Mouse (Mus musculus): ENCODE measurements around the gene Fam110a.

Fam110a gene

DNA sequence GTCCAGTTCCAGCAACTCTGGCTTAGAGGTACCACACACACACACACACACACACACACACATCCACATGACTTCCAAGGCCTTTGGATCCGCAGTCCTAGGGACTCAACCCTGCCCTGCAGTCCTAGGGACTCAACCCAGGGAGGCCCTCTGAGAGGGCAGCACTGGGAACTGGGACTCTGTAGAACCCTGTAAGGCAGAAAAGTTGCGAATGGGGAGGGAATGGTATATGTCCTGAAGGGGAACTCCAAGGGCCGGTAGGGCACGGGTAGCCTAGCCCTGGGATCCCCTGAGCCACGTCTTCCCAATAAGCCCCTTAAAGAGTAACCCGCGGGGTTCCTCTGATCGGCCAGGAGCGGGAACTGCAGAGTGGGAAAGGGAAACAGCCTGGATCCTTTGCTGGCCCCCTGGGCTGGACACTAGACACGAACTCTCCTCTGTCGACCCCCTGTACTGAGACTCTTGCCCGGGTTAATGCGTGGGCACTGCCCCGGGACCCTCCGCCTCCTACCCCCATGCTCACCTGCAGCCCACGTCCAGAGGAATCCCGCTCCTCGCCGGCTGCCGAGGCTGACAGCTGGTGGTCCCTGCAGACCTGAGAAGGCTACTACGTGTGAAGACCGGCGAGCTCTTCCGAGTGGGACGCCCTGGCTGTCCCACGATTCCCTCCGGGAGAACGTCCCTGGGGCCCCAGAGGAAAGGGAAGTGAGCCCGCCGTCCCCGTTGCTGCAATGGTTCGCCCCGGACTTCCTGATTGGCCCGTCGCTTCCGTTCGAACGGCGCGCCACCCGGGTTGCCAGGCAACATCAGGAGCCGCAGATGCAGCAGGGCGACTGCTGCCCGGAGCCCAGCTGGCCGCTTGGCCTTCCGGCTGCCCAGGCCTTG is at the start of gene Fam110a:
Gene Fam110a (minus strand): TSS at position 750 of the 885 bp plus-strand sequence.
- DNase-seq (ENCODE audit: low spot score in 2 of 2) = peak; percentile 89 to 90

DNA sequence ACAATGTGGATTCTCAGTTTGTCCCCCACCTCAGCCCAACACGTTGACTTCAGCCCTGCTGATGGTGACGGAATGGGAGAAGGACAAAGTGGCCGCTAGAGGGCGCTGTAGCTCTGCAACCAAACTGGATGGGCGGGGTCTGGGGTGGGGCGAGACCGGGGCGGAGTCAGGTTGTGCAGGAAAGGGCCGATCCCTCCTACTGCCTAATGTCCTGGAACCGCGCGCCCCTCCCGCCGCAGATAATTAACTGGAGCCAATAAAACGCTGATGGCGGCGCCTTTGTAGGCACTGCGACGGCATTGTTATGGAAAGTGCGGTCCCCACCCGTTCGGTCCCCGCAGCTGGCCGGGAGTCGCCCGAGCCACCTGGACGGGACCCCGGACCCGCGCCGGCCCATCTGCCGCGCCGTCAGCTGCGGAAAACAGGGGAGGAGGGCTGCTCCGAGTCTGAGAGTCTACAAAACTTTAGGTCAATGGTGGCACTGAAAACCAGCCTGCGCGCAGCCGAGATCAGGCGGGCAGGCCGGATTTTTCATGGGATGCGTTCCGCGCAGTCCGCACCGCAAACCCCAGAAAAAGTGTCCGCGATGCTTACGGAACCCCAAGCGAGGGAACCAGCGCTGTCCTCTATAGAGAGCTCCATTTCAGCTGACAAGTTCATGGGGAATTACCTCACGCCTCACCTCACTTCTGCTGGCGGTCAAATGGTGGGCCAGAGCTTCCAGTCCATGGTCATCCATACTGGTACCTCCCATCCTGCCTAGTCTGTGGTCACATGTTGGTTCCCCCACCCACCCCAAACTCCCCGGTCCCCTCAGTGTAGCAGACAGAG is 49.4 kb upstream of the Fam110a start:
- DNase-seq (ENCODE audit: low spot score in 2 of 2) = peak; percentile 41 to 83

DNA sequence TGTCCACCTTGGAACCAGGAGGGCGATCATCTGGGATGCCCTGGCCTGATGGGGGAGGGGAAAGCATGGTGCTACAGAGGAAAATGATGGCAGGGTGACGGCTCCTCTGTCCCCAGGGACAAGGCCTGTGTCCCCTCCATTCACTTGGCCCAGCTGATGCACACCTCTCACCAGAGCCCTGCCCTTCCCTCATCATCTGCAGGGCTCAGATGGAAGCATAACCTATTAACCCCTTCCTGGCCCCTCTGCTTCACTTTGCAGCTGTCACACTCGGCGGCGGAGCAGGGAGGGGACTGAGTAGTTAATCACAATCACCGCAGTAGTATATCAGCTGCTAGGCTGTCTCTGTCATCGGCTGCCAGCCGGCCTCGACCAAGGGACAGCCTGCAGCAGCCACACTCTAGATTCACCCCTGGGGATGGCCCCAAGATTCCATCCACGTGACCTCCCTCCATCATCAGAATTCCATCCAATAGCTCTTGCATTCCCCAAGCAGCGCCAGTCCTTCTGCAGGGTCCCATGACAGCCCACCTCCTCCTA is 44.9 kb upstream of the Fam110a start:
- no peak for DNase-seq (ENCODE audit: low spot score in 2 of 2)

DNA sequence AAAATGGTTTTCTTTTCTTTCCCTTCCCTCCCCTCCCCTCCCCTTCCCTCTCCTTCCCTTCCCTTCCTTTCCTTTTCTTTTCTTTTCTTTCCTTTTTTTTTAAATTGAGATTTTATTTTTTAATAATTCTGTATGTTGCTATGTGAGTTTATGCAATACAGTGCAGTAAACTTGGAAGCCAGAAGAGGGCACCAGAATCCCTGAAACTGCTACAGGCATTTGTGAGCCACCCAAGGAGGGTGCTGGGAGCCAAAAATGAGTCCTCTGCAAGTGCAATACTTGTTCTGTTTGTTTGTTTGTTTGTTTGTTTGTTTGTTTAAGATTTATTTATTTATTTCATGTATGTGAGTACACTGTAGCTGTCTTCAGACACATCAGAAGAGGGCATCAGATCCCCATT is 42.0 kb upstream of the Fam110a start:
- DNase-seq (ENCODE audit: low spot score in 2 of 2) = no peak

DNA sequence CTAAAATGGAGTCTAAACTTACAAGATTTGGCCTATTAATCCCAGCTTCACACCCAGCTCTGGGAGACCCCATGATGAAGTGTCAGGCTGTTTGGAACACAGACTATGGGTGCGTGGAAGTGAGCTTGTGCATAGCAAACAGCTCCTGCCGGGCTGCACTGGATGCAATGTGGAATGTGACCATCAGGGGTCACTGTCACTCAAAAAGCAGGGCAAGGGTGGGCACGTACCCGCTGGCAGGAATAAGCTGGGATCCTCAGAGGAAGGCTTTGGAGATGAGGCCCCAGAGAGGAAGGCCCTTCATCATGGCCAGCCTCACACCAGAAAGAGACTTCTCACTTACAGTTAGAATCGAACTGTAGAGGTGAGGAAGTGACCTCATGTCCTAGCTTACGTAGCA is 40.2 kb upstream of the Fam110a start:
- peak in 1 of 2 experiments; percentile 45 for DNase-seq (ENCODE audit: low spot score in 2 of 2)

DNA sequence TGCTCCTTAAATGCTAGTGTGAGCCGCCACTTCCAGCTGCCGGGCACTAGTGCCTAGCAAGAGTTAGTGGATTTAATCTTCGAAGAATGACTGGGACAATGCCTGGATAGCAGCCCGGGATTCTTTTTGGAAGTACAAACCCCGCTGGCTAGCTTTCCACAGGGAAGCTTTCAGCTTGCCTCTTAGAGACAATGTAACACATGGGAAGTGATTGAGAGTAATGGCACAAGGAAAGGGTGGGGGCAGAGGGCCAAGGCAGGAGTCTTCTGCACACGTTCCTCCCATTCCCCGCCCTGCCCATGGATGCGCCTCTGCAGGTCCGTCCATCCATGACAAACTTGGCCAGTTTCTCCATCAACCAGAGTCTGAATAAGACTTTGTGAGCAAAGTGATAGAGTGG is 36.6 kb upstream of the Fam110a start:
- DNase-seq (ENCODE audit: low spot score in 2 of 2) = no peak

DNA sequence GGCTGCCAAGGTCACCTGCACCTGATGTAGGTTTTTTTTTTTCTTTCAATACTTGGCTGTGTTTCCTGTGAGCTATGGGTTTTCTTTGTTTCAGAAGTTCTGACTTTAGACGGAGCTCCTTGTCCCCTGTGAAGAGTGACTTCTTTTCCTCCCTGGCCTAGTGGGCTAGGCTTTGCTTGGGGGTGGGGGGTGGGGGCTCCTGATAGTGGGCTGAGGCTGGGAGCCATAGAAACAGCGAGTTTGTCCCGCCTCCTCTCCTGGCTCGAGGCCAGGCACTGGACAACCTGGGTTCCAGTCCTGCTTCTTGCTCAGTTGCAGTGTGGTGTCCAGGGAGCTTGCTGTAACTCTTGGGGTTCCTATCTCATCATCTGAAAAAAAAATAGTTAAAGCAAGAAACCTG is 36.0 kb upstream of the Fam110a start:
- DNase-seq (ENCODE audit: low spot score in 2 of 2) = no peak

DNA sequence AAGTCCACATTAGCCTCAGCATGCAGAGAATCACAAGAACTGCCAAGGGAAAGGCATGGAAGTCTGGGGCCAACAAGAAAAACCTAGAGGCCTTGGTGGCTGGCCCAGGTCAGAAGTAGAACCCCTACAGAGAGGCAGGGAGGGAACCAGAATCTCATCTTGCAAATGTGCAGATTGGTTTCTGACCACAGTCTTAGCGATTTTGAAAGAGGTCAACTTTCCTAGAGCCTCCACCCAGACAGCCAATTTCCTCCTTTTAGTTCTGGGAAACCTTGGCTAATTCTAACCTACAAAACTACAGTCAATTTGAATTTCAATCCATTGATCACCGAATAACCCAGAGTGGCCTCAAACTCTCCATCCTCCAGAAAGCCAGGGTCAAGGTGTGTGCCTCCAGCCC is 32.7 kb upstream of the Fam110a start:
- no peak for DNase-seq (ENCODE audit: low spot score in 2 of 2)

DNA sequence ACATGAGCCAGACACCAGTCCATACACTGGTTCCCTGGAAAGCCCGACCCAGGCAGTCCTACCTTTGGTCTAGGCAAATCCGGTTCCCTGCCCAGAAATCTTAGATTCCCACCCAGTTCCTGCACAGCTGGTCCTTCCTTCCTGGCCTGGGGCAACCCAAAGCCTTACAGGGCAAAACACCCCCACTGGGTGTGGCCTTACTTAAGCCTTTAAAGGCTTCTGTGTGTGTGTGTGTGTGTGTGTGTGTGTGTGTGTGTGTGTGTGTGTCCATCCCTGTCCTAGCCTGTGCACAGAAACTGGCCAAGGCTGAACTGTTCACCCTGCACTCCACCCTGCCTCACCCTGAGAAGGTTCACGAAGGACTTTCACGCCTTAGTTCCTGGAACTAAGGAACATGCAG is 32.2 kb upstream of the Fam110a start:
- DNase-seq (ENCODE audit: low spot score in 2 of 2) = no peak

DNA sequence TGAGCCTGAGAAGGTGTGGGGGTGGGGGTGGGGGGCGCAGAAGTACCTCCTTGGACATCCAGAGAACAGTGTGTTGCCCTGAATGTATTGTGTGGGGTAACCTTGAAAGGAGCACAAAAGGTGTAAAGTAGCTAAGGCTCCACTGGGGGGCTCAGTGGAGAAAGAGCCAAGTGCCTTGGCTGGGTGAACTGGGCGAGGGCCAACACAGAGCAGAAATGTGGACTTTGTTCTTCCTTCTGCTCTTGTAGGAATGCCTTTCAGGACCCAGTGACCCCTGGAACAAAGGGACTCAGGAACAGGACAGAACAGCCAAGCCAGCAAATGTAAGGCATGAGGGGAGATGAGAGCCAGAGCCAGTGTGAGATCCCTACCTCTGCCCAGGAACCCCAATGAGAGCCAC is 31.7 kb upstream of the Fam110a start:
- no peak for DNase-seq (ENCODE audit: low spot score in 2 of 2)

DNA sequence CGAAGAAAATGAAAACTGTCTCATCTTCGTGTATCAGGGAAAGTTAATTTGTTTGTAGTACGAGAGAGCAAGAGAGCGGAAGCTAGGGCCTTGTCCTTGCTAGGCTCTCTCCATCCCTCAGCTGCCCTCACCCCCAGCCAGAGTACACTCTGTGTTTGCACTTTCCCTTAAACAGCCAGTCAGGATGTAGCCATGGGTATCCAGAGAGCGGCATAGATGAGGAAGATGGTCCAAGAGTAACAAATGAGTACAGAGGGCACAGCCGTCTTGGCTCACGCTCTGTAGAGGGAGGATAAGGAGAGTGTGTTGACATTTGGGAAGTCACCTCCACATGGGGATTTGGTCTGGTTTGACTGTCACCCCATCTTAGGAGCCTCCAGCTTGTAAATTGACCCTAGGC is 30.6 kb upstream of the Fam110a start:
- no peak for DNase-seq (ENCODE audit: low spot score in 2 of 2)

DNA sequence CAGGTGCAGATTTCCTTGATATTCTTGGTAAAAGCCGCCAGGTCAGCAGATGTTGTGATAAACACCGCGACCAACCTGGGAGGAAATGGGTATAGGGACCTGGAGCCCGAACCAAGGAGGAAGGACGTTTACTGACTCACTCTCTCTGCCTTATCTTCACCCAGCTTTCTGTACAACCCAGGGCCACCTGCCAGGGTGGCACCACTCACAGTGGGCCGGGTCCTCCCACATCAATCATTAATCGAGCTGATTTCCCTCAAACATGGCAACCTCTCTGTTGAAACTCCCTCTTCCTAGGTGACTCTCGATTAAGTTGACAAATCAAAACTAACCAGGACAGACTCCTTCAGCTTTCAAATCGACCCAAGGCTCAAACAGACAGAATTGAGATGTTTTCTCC is 30.2 kb upstream of the Fam110a start:
- DNase-seq (ENCODE audit: low spot score in 2 of 2) = no peak

DNA sequence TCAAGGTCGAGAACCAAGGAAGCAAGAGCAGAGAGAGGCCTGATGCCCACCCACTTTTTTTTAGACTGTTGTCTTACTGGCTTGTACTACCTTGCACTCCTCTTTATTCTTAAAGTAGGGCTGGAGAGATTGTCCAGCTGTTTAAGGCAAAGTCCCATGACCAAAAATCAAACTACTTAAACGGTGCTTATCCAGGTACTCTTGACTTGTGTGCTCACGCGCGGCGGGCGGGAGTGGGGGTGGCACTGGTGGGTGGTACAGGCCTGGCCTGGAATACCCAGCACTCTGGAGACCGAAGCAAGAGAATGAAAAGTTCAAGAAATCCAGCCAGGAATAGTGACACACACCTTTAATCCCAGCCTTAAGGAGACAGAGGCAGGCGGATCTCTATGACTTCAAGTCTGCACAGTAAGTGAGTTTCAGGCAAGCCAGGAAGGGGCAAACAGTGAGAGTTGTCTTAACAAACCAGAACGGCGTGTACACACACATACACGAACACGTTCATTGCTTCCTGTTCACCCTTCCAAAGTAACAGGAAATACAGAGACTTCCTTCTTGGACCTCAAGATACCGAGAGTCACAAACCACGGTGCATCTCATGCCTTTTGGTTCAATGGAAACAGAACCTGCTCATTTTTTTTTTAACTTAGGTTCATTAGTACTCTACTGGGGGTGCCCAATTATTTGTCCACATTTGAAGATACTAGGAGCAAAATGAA is 29.2 kb upstream of the Fam110a start:
- no peak for DNase-seq (ENCODE audit: low spot score in 2 of 2)

DNA sequence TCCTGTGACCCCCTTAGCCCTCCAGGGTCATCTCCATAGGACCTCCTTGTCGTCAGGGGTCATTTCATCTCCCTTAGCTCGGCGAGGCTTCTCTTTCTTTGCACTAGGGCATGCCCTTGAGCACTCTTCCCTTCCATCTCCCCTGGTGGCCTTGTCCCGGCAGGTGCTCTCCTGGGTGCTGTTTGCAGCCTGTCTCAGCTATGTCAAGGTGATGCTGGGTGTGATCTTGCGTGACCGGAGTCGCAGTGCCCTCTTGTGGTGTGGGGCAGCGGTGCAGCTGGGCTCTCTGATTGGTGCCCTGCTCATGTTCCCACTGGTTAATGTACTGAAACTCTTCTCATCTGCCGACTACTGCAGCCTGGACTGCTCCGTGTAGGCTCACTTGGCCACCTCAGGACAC is 27.8 kb upstream of the Fam110a start:
- peak in 1 of 2 experiments; percentile 43 for DNase-seq (ENCODE audit: low spot score in 2 of 2)

DNA sequence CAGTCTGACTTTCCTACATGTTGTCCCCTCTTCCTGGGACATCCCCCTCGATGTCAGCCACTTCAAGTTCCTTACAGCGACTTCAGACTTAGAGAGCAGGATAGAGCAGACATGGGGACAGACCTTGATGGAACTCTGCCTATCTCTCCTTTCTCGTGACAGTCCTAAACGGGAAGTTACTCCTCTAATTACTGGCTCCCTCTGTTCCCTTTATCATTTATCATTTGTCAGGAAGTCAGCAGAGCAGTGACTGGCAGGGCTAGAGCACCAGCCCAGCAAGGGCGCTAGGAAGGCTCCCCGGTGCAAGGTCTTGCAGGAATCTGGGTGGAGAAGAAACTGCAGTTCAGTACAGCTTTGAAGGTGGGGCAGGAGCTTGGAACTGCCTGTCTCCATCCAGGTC is 22.5 kb upstream of the Fam110a start:
- no peak for DNase-seq (ENCODE audit: low spot score in 2 of 2)

DNA sequence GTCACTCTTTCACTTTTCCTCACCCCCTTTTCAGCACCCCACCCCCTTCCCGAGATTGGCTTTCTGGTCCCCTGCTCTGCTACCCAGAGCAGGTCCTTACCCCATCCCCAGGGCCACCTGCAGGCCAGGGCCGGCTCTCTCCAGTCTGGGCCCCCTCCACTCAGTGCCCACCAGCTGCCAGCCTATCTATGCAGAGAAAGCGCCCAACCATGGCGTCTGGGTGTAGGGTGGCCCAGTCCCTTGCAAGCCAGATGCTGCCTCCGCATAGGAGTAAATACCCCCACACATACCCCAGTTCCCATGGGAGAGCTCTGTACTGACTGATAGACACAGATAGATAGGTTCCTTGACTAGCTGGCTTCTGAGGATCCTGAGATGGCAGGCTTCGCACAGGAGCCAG is 20.7 kb upstream of the Fam110a start:
- no peak for DNase-seq (ENCODE audit: low spot score in 2 of 2)

DNA sequence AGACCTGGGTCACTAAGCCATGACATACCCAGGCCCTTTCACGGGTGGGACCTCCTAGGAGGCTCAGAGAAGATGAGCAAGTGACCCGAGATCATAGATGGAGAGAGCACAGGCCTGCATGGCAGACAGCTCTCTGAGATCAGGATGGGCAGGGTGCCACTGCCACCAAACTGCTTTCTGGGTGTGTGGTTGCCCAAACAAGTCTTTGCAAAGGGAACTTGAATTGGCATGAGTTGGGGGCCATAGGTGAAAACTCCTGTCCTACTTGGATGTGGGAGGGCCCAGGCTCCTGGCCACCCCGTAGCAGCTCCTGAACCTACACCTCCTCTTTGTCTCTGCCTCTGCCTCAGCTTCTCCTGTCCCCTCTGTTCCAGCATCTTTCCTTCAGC is 20.3 kb upstream of the Fam110a start:
- no peak for DNase-seq (ENCODE audit: low spot score in 2 of 2)

DNA sequence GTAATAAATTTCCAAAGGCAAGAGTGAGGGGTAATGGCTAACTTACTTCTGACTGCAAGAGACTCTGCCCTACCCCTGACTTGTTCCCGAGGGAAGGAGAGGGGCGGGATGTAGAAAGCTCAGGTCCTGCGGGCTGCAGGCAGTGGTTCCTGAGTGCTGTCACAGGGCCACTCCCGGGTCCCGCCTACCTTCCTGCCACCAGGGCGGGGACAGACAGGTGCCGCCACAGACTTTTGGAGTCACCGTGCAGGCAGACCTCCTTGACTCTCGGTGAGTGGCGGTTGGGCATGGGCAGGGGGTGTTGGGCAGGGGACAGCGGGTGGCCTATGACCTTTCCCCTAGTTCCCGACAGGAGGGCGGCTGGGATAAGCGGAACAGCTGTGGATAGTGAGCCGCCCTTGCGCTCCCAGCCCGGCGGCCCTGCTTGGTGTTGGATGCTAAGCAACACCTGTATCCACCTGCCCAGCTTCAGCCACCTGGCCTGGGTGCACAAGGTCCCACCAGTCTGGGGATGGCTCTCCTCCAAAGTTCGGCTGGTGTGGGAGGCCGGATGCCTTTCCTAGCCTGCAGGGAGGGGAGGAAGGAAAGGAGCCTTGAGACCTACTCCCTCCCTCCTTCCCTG is 19.8 kb upstream of the Fam110a start:
- no peak for DNase-seq (ENCODE audit: low spot score in 2 of 2)

DNA sequence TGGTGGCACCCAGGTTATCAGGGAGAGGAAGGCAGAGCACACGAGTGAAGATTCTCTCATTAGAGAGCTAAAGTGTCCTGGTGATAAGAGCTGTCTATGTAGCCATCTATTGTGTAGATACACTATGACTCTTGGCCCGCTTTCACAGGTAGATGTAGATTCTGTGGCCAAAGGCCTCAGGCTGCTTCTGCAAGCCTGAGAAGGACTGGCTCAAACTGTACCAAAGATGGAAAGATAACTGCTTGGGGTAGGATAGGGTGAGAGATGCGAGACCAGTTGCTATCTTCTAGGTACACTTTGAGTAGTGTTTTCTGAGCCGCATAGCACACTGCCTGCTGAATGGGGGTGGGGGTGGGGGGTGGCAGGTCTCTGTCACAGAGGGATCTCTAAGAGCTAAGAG is 18.9 kb upstream of the Fam110a start:
- DNase-seq (ENCODE audit: low spot score in 2 of 2) = no peak

DNA sequence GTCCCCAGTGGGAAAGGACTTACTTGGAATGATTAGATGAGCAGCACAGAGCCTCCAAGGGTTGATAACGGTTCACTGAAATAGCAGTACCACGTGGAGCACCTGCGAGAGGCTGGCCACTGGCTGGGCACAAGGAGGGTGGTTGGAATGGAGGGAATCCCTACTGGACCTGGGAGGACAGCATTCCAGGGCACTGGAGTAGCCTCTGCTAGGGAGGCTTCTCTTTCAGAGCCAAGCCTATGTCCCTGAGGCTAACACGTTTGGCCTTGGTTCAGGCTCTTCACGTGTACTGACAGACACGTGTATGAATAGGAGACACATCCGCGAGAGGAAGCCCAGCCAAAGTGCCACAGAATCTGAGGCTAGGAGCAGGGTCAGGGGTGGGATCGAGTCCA is 18.5 kb upstream of the Fam110a start:
- DNase-seq (ENCODE audit: low spot score in 2 of 2) = no peak

DNA sequence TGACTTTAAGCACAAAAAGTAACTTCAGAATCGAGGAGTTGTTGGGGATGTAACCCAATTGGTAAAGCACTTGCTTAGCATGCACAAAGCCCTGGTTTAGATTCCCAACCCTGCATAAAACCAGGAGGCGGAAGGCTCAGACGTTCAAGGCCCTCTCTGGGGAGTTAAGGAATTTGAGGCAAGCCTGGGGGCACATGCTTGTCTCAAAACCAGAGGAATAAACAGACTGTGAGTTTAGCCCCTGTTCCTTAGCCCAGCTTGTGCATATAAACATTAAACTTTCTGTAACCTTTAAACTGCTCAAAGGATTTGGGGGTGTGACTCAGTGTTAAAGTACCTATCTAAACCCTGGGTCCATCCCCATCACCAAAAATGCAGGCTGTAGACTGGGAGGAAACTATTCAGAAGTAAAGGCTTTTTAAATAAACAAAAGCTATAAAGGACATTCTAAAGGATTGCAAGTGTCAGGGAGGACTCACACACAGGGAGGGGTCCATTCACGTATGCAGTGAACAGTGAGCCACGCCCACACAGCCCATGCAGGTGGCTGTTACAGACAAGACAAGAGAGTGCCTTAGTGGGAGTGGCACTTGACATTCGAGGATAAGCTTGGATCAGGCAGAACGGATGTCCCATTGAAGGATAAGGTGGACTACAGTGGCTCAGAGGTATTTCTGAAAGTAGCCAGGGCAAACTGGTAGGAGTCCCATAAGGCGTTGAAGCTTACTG is 17.9 kb upstream of the Fam110a start:
- DNase-seq (ENCODE audit: low spot score in 2 of 2) = no peak
